Comparison of ENCODE assay signal across 18 mouse cellular contexts in genomic region chr17:80707176-80707575, GRCm38 (mm10). TPM values are rescaled to one million over a fixed set of nuclear protein-coding genes. Genes with fewer than 3 reads are reported as not detected.
A peak's percentile ranks its signal among the peaks of the same experiment; 100 is the strongest.
DNase-seq lines count a peak whose midpoint lies in the region; ATAC-seq lines count a peak whose summit lies in the region.
"Had no signal": no experiment of that assay in that cellular context is flagged by ENCODE, and none has a peak within 500 bp of the region (broad histone marks: within the 10 kb centered on the region; RNA-seq: fewer than 3 reads in every experiment).

No protein-coding gene starts in this region.

- no peak overlapping the region for H3K4me3 ChIP-seq in embryonic facial prominence, embryonic 13.5 days
- H3K4me3 ChIP-seq: forebrain, embryonic 10.5 days; heart, embryonic 15.5 days; limb, embryonic 13.5 days; midbrain, embryonic 10.5 days had no signal

- no peaks in the 10 kb centered on the region for H3K9me3 ChIP-seq in embryonic facial prominence, embryonic 13.5 days
- H3K9me3 ChIP-seq: forebrain, embryonic 10.5 days; heart, embryonic 15.5 days; limb, embryonic 13.5 days; midbrain, embryonic 10.5 days had no signal

- no peaks in the 10 kb centered on the region for H3K27me3 ChIP-seq in embryonic facial prominence, embryonic 13.5 days
- H3K27me3 ChIP-seq: heart, embryonic 15.5 days; limb, embryonic 13.5 days had no signal

- WGBS in embryonic facial prominence, embryonic 13.5 days: 44% methylated on average over 4 of the region's 4 CpGs

- no peak overlapping the region for H3K9ac ChIP-seq in embryonic facial prominence, embryonic 13.5 days
- H3K9ac ChIP-seq: heart, embryonic 15.5 days; limb, embryonic 13.5 days had no signal

- intact Hi-C loops in left cerebral cortex, postnatal 14 days (cut with DNase I): no loop called here

- peak; percentile 39; the same call in 1 of the 2 replicates for ATAC-seq in frontal cortex, adult (ENCODE audit: low TSS enrichment)
- ATAC-seq in embryonic facial prominence, embryonic 13.5 days (ENCODE audit: insufficient number of reproducible peaks, insufficient read depth, low FRiP score, low TSS enrichment, low read depth): no peak
- ATAC-seq: hindbrain, postnatal 0 days had no signal

- H3K4me1 ChIP-seq in embryonic facial prominence, embryonic 13.5 days: peaks cover 74% of the 10 kb centered on the region

- H3K4me2 ChIP-seq in embryonic facial prominence, embryonic 13.5 days: no peak overlapping the region
- H3K4me2 ChIP-seq: heart, embryonic 15.5 days; limb, embryonic 13.5 days had no signal

- H3K36me3 ChIP-seq in embryonic facial prominence, embryonic 13.5 days: no peaks in the 10 kb centered on the region
- H3K36me3 ChIP-seq: forebrain, embryonic 10.5 days; G1E; heart, embryonic 15.5 days; limb, embryonic 13.5 days; midbrain, embryonic 10.5 days had no signal

- DNase-seq in frontal cortex, postnatal 25 days (ENCODE audit: low spot score in 2 of 2): no peak
- DNase-seq in layer of hippocampus, adult 18-20 months (ENCODE audit: low spot score in 2 of 2): peak; percentile 70 to 79
- no peak for DNase-seq in layer of hippocampus, postnatal 10 days (ENCODE audit: low spot score in 2 of 2)
- peak; percentile 34 to 40 for DNase-seq in left cerebral cortex, postnatal 14 days (ENCODE audit: low spot score in 2 of 2)
- DNase-seq in liver: no peak
- no peak for DNase-seq in kidney, adult 11 months
- DNase-seq: adrenal gland, postnatal 14 days; kidney, adult 8-10 months; right cerebral cortex, postnatal 4 days; thymus, adult 2 months had no signal

- H3K27ac ChIP-seq in embryonic facial prominence, embryonic 13.5 days: peak overlapping the region; percentile 41
- H3K27ac ChIP-seq: forebrain, embryonic 10.5 days; heart, embryonic 15.5 days; hindbrain, postnatal 0 days; limb, embryonic 13.5 days; midbrain, embryonic 10.5 days had no signal

RNA-seq across cellular contexts. Expression of gene Map4k3, which starts 21.1 kb away (rescaled TPM):
- total RNA-seq in layer of hippocampus, adult 18-20 months (2021): 10 to 100 TPM; 87.2 to 94.3 TPM
- 10 to 100 TPM; 72.8 to 78.3 TPM for total RNA-seq in layer of hippocampus, postnatal 10 days (2021)
- 23.7 and 31.7 TPM in 2 replicates for polyA plus RNA-seq in embryonic facial prominence, embryonic 13.5 days (2015; fragmentation: Nextera tagmentation; extraction: Ambion mirVana)
- total RNA-seq in left cerebral cortex, postnatal 14 days (2021): 10 to 100 TPM; 62.2 to 64.8 TPM
- polyA plus RNA-seq: G1E had no signal

Comparison
In these comparisons a context has a peak if more than half of its experiments do, and no peak if none do; other contexts are left out.
1. DNase-seq: peak in layer of hippocampus, adult 18-20 months (2 of 2) and left cerebral cortex, postnatal 14 days (2 of 2); none in frontal cortex, postnatal 25 days (0 of 2), layer of hippocampus, postnatal 10 days (0 of 2), liver (single experiment) and kidney, adult 11 months (single experiment).